ENCODE assay signal across 13 mouse cellular contexts in genomic region chr12:83495961-83496282, GRCm38 (mm10).
"Had no signal": no experiment of that assay in that cellular context is flagged by ENCODE, and none has a peak within 500 bp of the region (broad histone marks: within the 10 kb centered on the region; RNA-seq: fewer than 3 reads in every experiment).

No protein-coding gene starts in this region.

- H3K9ac ChIP-seq: liver, embryonic 15.5 days; lung, embryonic 15.5 days; midbrain, embryonic 12.5 days had no signal

- ATAC-seq: inflammation-experienced regulatory T-cells, adult 6 months; intestine, postnatal 0 days; midbrain, embryonic 16.5 days had no signal

- H3K4me3 ChIP-seq: left cerebral cortex, adult 2 months; limb, embryonic 10.5 days; liver, embryonic 15.5 days; lung, embryonic 15.5 days; midbrain, embryonic 12.5 days had no signal

- H3K9me3 ChIP-seq: limb, embryonic 10.5 days; lung, embryonic 15.5 days had no signal

- DNase-seq: lung, postnatal 14 days; right cerebral cortex, adult 18-20 months; right cerebral cortex, postnatal 25 days; thymus, postnatal 36 days had no signal

- H3K27ac ChIP-seq: kidney, postnatal 0 days; left cerebral cortex, adult 2 months; limb, embryonic 10.5 days; liver, embryonic 15.5 days; lung, embryonic 15.5 days; midbrain, embryonic 12.5 days had no signal

- H3K4me2 ChIP-seq: liver, embryonic 15.5 days; lung, embryonic 15.5 days; midbrain, embryonic 12.5 days had no signal

- H3K27me3 ChIP-seq: lung, embryonic 15.5 days; midbrain, embryonic 12.5 days had no signal

- H3K36me3 ChIP-seq: limb, embryonic 10.5 days; liver, embryonic 15.5 days; lung, embryonic 15.5 days; midbrain, embryonic 12.5 days had no signal

- H3K4me1 ChIP-seq: lung, embryonic 15.5 days; midbrain, embryonic 12.5 days had no signal
